Mouse (Mus musculus): Measurements from ENCODE around the gene Olfr1507.

The Olfr1507 gene

DNA sequence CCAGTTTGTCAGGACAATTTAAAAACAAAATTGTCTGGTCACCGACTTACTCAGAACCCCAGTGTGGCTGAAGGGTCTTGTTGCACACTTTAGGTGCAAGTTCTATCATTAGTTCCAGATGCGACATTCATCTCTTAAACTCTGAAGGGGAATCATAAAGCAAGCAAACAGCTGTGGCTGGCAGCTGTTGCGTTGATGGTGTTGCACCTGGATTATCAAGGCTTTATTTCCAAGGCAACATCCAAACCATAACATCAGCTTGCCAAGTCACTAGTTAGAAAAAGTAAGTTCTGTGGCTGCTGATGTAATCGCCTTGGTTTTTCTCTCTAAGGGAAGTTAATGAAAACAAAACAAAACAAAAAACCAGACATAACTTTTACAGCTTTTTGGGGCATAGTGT lies at the start of gene Olfr1507:
Gene Olfr1507, minus strand, starts transcription at position 234 of the 400 bp plus-strand sequence.
- DNase-seq (ENCODE audit: low spot score): no peak

DNA sequence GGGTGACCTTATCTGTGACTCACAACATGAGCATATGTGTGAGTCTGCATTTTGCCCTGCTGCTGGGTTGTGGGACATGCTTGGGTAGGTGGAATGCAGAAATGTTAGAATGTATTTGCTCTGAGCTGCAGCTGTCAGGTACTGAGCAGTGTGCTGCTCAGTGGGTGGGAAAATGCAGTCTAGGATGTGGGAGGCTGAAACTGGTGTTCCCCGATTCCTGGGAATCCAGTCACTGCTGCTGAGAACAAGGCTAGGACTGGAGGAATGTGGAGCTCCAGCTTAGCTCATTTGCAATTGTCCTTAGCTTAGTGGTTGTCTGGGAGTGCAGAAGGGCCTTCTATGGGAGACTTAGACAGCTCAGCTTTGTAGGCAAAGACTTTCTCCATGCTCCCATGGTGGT lies 37.8 kb upstream of the Olfr1507 start:
- no peak for DNase-seq (ENCODE audit: low spot score)

DNA sequence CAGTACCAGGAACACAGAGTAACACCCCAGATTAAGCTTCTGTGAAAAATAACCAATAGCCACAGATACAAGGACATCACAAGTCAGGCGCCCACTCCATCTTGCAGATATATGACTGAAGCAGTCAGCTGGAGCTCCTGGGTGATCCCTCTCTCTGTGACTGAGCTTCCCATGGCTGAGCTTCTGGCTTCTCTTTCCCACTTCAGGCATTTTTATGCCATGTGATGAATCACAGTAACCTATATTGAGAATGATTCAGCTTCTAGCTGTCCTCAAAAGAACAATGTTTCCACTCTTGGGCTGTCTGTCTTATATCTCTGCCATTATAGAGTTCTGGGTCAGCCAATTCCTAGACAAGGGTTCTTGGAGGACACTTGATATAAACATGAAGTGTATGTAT lies 29.4 kb upstream of the Olfr1507 start:
- no peak for DNase-seq (ENCODE audit: low spot score)

DNA sequence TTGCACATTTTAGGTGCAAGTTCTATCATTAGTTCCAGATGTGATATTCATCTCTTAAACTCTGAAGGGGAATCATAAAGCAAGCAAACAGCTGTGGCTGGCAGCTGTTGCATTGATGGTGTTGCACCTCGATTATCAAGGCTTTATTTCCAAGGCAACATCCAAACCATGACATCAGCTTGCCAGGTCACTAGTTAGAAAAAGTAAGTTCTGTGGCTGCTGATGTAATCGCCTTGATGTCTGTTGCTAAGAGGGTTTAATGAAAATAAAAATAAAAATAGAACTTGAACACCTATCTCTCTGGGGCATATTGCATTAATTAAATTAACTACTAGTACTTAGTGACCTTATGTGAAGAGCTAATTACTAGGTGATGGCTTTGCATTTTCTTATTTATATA lies 28.2 kb downstream of the Olfr1507 start, which contains the start of gene Olfr1508:
Gene Olfr1508, minus strand, starts transcription at position 101 of the 400 bp plus-strand sequence.
- no peak for DNase-seq (ENCODE audit: low spot score)

DNA sequence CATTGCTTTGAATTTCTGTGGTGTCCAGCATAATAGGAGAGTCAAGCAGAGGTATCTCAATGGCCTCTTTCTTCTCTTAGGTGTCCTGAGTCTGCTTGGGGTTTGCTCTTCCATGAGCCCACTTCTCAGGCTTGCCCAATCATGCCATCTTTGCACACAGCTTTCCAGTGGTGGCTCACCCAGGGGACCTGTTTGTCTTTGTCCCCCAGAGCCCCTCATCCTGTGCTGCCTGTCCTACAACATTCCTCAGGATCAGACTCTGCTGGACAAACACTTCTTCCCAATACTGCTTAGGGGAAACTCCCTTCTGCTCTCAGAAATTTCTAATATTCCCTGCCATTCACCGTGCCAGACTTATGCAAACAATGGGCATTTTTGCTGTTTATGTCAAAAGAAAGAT lies 29.8 kb downstream of the Olfr1507 start:
- no peak for DNase-seq (ENCODE audit: low spot score)

DNA sequence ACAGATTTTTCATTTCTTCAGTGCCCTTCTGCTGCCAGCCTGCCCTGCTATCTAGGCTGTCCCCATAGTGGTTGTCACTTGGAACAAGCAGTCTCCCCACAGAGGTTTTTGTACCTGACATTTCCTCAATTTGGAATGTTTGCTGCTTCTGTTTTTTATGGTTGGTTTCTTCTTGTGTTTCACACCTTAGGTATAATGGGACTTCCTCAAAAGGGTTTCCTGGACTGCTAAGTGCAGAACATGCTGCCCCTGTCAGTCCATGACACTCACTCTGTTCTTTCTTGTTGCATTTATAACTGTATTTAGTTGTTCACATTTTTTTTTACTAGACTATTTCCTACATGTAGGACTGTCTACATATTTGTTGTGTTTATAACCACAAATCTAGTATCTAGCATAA lies 33.6 kb downstream of the Olfr1507 start:
- no peak for DNase-seq (ENCODE audit: low spot score)

DNA sequence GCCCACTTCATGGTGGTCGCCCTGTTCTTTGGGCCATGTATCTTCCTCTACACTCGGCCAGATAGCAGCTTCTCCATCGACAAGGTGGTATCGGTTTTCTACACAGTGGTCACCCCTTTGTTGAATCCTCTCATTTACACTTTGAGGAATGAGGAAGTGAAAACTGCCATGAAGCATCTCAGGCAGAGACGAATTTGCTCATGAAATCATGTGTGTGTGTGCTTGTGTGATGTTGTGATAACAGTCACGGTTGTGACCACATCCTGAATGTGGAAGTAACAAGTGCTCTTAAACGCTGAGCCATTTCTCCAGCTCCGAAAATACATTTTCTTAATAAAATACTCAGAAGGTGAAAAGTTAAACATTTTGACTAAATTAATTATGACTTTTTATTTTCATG lies 44.4 kb downstream of the Olfr1507 start:
- DNase-seq (ENCODE audit: low spot score): no peak

DNA sequence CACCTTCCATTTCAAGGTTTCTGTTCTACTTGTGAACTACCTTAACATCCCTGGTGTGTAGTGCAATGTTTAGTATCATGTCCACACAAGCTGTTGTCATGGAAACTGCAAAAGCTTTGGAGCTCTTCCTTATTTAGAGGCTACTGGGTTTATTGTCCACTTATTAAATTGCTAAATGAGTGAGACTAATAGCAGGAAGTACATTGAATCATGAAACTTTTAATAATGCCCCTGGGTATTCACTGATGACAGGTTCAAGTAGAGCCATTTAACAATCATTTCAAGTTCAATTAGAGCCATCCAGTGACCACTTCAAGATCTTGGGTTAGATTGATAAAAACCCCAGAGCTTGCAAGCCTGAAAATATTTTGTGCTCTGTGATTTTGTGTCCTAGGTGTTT lies 52.9 kb downstream of the Olfr1507 start, which contains the start of gene Olfr1509:
Gene Olfr1509, plus strand, starts transcription at position 301 of the 400 bp plus-strand sequence.
- no peak for DNase-seq (ENCODE audit: low spot score)

Data from retina, embryonic 14.5 days (tissue).